Mouse (Mus musculus): ENCODE measurements around the gene Arsb. TPM values are rescaled to one million over a fixed set of nuclear protein-coding genes. Genes with fewer than 3 reads are reported as not detected.

Arsb gene
- polyA plus RNA-seq, 1 experiment from 2014 or later, result 8.1 TPM

- no peaks in the 10 kb centered on the region for H3K36me3 ChIP-seq
- H3K4me2 ChIP-seq (replicated peaks), result no peak overlapping the region
- H3K27me3 ChIP-seq, result no peaks in the 10 kb centered on the region
- no peaks in the 10 kb centered on the region for H3K4me1 ChIP-seq
- no peak overlapping the region for H3K4me3 ChIP-seq
- H3K9me3 ChIP-seq, result no peaks in the 10 kb centered on the region
- no peak overlapping the region for H3K9ac ChIP-seq (replicated peaks)
- no peak overlapping the region for H3K27ac ChIP-seq (replicated peaks)
- WGBS, result 88% methylated on average over 5 of the region's 5 CpGs
- ATAC-seq (replicated peaks), result no peak
These were observed 150.6 kb downstream of the Arsb start for GRCm38 (mm10) chr13:93921831-93922565.

- Histone ChIP-seq H3K4me3 (no peak overlapping the region), H3K4me2 (replicated peaks) (no peak overlapping the region), H3K27me3 (no peaks in the 10 kb centered on the region), H3K4me1 (no peaks in the 10 kb centered on the region), H3K27ac (replicated peaks) (no peak overlapping the region), H3K9ac (replicated peaks) (no peak overlapping the region), H3K36me3 (no peaks in the 10 kb centered on the region), H3K9me3 (no peaks in the 10 kb centered on the region)
- WGBS, result 88% methylated on average over 7 of the region's 7 CpGs
- ATAC-seq (replicated peaks), result no peak
These were observed 151.1 kb downstream of the Arsb start for GRCm38 (mm10) chr13:93922566-93922910.

DNA sequence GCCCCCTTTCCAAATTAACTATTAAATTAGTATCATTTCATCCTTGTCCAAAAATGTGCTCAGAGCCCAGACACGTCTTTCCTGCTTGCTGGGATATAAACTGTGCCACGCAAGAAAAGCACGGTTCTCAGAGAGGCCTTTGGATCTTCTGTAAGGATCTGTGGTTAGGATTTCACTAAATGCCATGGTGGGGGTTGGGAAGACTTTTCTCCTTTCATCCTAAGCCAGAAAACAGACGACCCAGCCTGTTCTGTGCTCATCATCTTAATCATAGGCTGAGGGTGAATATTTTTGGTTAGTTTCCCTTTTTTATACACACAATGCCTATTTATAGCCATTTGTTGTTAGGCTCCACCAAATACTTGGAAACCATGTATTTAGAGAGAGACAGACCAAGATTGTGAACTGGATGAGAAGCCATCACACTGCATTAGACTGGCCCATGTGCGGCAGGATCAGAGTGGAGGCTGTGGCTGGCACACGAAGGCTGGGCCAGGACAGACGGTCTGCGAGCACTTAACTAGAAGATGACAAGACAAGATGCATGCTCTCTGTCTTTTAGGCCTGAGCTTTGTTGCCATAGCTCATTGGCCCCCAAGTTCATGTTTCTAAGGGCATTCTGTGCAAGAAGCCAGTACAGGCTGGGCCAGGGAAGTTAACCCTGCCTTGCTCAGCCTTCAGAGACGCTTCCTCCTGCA, 153.5 kb downstream of the Arsb start:
- ATAC-seq (replicated peaks), result no peak
- 77% methylated on average over 9 of the region's 9 CpGs for WGBS
- Histone ChIP-seq H3K27ac (replicated peaks) (no peak overlapping the region), H3K36me3 (no peaks in the 10 kb centered on the region), H3K9me3 (no peaks in the 10 kb centered on the region), H3K27me3 (no peaks in the 10 kb centered on the region), H3K4me3 (no peak overlapping the region), H3K4me1 (no peaks in the 10 kb centered on the region), H3K4me2 (replicated peaks) (no peak overlapping the region), H3K9ac (replicated peaks) (no peak overlapping the region)

GRCm38 (mm10) chr13:93930561-93931340, 159.3 kb downstream of the Arsb start:
- Histone ChIP-seq H3K4me2 (replicated peaks) (no peak overlapping the region), H3K27me3 (no peaks in the 10 kb centered on the region), H3K36me3 (no peaks in the 10 kb centered on the region), H3K27ac (replicated peaks) (no peak overlapping the region), H3K4me3 (no peak overlapping the region), H3K4me1 (peaks cover 3% of the 10 kb centered on the region), H3K9me3 (no peaks in the 10 kb centered on the region), H3K9ac (replicated peaks) (no peak overlapping the region)
- no peak for ATAC-seq (replicated peaks)
- 61% methylated on average over 6 of the region's 7 CpGs for WGBS

DNA sequence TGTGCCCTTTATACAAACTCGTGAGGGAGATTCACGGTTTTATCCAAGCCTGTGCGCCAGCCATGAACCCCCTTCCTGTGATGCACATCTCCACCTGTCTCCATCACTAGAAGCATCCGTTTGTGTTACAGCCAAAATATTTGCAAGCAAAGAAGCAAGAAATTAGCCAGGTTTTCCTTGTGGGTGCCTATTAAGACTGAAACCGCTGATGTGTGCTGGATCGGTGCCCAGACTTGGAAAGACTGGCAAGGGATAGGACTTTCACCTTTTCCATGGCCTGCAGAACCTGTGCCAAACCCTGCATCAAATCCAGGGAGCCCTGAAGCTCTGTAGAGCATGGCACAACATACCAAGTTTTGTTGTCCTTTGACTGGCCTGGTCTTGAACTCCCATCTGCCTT, 165.0 kb downstream of the Arsb start:
- no peak overlapping the region for H3K9ac ChIP-seq (replicated peaks)
- WGBS, result 46% methylated on average over 6 of the region's 6 CpGs
- no peak overlapping the region for H3K27ac ChIP-seq (replicated peaks)
- no peak overlapping the region for H3K4me2 ChIP-seq (replicated peaks)
- peaks cover 11% of the 10 kb centered on the region for H3K4me1 ChIP-seq
- H3K36me3 ChIP-seq, result no peaks in the 10 kb centered on the region
- no peaks in the 10 kb centered on the region for H3K27me3 ChIP-seq
- H3K4me3 ChIP-seq, result no peak overlapping the region
- no peaks in the 10 kb centered on the region for H3K9me3 ChIP-seq
- no peak for ATAC-seq (replicated peaks)

- H3K4me3 ChIP-seq, result no peak overlapping the region
- no peak for ATAC-seq (replicated peaks)
- H3K27me3 ChIP-seq, result no peaks in the 10 kb centered on the region
- no peak overlapping the region for H3K4me2 ChIP-seq (replicated peaks)
- H3K36me3 ChIP-seq, result no peaks in the 10 kb centered on the region
- WGBS, result 16% methylated on average over 2 of the region's 2 CpGs
- no peaks in the 10 kb centered on the region for H3K9me3 ChIP-seq
- H3K9ac ChIP-seq (replicated peaks), result no peak overlapping the region
- H3K4me1 ChIP-seq, result peaks cover 11% of the 10 kb centered on the region
- H3K27ac ChIP-seq (replicated peaks), result no peak overlapping the region
These were observed 166.7 kb downstream of the Arsb start for GRCm38 (mm10) chr13:93938118-93938517.

- Histone ChIP-seq H3K9ac (replicated peaks) (no peak overlapping the region), H3K36me3 (no peaks in the 10 kb centered on the region), H3K27ac (replicated peaks) (no peak overlapping the region), H3K4me1 (peaks cover 11% of the 10 kb centered on the region), H3K9me3 (no peaks in the 10 kb centered on the region), H3K4me3 (no peak overlapping the region), H3K27me3 (no peaks in the 10 kb centered on the region), H3K4me2 (replicated peaks) (no peak overlapping the region)
- WGBS, result 76% methylated on average over 6 of the region's 6 CpGs
- no peak for ATAC-seq (replicated peaks)
These were observed 168.1 kb downstream of the Arsb start for GRCm38 (mm10) chr13:93939363-93940127.

GRCm38 (mm10) chr13:93940742-93941531, 169.5 kb downstream of the Arsb start:
- WGBS, result 75% methylated on average over 7 of the region's 7 CpGs
- H3K4me3 ChIP-seq, result no peak overlapping the region
- H3K27me3 ChIP-seq, result no peaks in the 10 kb centered on the region
- H3K9me3 ChIP-seq, result no peaks in the 10 kb centered on the region
- no peak for ATAC-seq (replicated peaks)
- no peak overlapping the region for H3K9ac ChIP-seq (replicated peaks)
- no peak overlapping the region for H3K4me2 ChIP-seq (replicated peaks)
- no peak overlapping the region for H3K27ac ChIP-seq (replicated peaks)
- peaks cover 9% of the 10 kb centered on the region for H3K4me1 ChIP-seq
- H3K36me3 ChIP-seq, result no peaks in the 10 kb centered on the region

- no peak overlapping the region for H3K4me3 ChIP-seq
- 79% methylated on average over 9 of the region's 9 CpGs for WGBS
- ATAC-seq (replicated peaks), result no peak
- no peak overlapping the region for H3K9ac ChIP-seq (replicated peaks)
- no peaks in the 10 kb centered on the region for H3K4me1 ChIP-seq
- no peaks in the 10 kb centered on the region for H3K27me3 ChIP-seq
- no peak overlapping the region for H3K27ac ChIP-seq (replicated peaks)
- no peak overlapping the region for H3K4me2 ChIP-seq (replicated peaks)
- no peaks in the 10 kb centered on the region for H3K36me3 ChIP-seq
- H3K9me3 ChIP-seq, result no peaks in the 10 kb centered on the region
These were observed 179.6 kb downstream of the Arsb start for GRCm38 (mm10) chr13:93950996-93951395.

- WGBS, result 73% methylated on average over 6 of the region's 6 CpGs
- H3K9me3 ChIP-seq, result no peaks in the 10 kb centered on the region
- H3K4me3 ChIP-seq, result no peak overlapping the region
- no peak overlapping the region for H3K4me2 ChIP-seq (replicated peaks)
- H3K27ac ChIP-seq (replicated peaks), result no peak overlapping the region
- H3K36me3 ChIP-seq, result no peaks in the 10 kb centered on the region
- no peaks in the 10 kb centered on the region for H3K4me1 ChIP-seq
- ATAC-seq (replicated peaks), result no peak
- no peaks in the 10 kb centered on the region for H3K27me3 ChIP-seq
- H3K9ac ChIP-seq (replicated peaks), result no peak overlapping the region
These were observed 180.1 kb downstream of the Arsb start for GRCm38 (mm10) chr13:93951555-93951954.

DNA sequence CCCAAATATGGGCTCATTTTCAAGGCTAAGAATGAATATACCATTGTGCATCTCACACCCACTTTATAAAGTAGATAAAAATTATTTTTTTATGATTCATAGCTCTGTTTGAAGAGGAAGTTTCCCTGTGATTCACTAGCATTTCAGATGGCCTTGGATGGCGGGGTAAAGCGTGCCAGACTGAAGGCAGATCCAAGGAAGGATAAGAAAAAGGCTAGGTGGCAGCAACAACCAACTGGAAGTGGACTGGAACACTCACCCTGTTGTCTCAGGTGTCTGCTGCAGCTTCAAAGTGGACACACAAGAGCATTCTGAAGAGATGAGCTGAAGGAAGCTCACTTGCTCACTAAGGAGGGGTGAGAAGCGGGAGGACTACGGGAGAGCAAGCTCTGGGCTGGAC, 181.0 kb downstream of the Arsb start:
- WGBS, result 92% methylated on average over 4 of the region's 4 CpGs
- Histone ChIP-seq H3K9ac (replicated peaks) (no peak overlapping the region), H3K4me3 (no peak overlapping the region), H3K4me2 (replicated peaks) (no peak overlapping the region), H3K27ac (replicated peaks) (no peak overlapping the region), H3K9me3 (no peaks in the 10 kb centered on the region), H3K36me3 (no peaks in the 10 kb centered on the region), H3K4me1 (no peaks in the 10 kb centered on the region), H3K27me3 (no peaks in the 10 kb centered on the region)
- ATAC-seq (replicated peaks), result no peak
